Mouse (Mus musculus): ENCODE data around the gene Pip4k2c.

Pip4k2c gene

GRCm38 (mm10) chr10:127211414-127211854 lies at the start of gene Pip4k2c:
TSS of gene Pip4k2c (minus strand) at chr10:127211585.
- peak; percentile 92 to 93 for DNase-seq (ENCODE audit: low spot score in 2 of 2)

- DNase-seq (ENCODE audit: low spot score in 2 of 2): no peak
Measured at GRCm38 (mm10) chr10:127258489-127258888, 47.1 kb upstream of the Pip4k2c start.

- DNase-seq (ENCODE audit: low spot score in 2 of 2): no peak
Measured at GRCm38 (mm10) chr10:127257790-127258189, 46.4 kb upstream of the Pip4k2c start.

GRCm38 (mm10) chr10:127255625-127256345 lies 44.4 kb upstream of the Pip4k2c start:
- no peak for DNase-seq (ENCODE audit: low spot score in 2 of 2)

GRCm38 (mm10) chr10:127250810-127251209 lies 39.4 kb upstream of the Pip4k2c start:
- no peak for DNase-seq (ENCODE audit: low spot score in 2 of 2)

- no peak for DNase-seq (ENCODE audit: low spot score in 2 of 2)
Measured at GRCm38 (mm10) chr10:127238241-127238824, 26.9 kb upstream of the Pip4k2c start.

- DNase-seq (ENCODE audit: low spot score in 2 of 2): no peak
Measured at GRCm38 (mm10) chr10:127236541-127236940, 25.2 kb upstream of the Pip4k2c start.

GRCm38 (mm10) chr10:127233141-127233540 lies 21.8 kb upstream of the Pip4k2c start:
- DNase-seq (ENCODE audit: low spot score in 2 of 2): no peak

GRCm38 (mm10) chr10:127231741-127232140 lies 20.4 kb upstream of the Pip4k2c start:
- no peak for DNase-seq (ENCODE audit: low spot score in 2 of 2)

- no peak for DNase-seq (ENCODE audit: low spot score in 2 of 2)
Measured at GRCm38 (mm10) chr10:127230693-127231092, 19.3 kb upstream of the Pip4k2c start.

GRCm38 (mm10) chr10:127228897-127229296 lies 17.5 kb upstream of the Pip4k2c start:
- DNase-seq (ENCODE audit: low spot score in 2 of 2): peak; percentile 42 to 73

- DNase-seq (ENCODE audit: low spot score in 2 of 2): no peak
Measured at GRCm38 (mm10) chr10:127227163-127227562, 15.8 kb upstream of the Pip4k2c start.

GRCm38 (mm10) chr10:127226318-127226895 lies 15.0 kb upstream of the Pip4k2c start:
- DNase-seq (ENCODE audit: low spot score in 2 of 2): no peak

- DNase-seq (ENCODE audit: low spot score in 2 of 2): peak; percentile 53 to 59
Measured at GRCm38 (mm10) chr10:127225732-127226131, 14.3 kb upstream of the Pip4k2c start.

GRCm38 (mm10) chr10:127225213-127225612 lies 13.8 kb upstream of the Pip4k2c start:
- no peak for DNase-seq (ENCODE audit: low spot score in 2 of 2)

GRCm38 (mm10) chr10:127218339-127218738 lies 7.0 kb upstream of the Pip4k2c start:
- DNase-seq (ENCODE audit: low spot score in 2 of 2): no peak

- no peak for DNase-seq (ENCODE audit: low spot score in 2 of 2)
Measured at GRCm38 (mm10) chr10:127217177-127217576, 5.8 kb upstream of the Pip4k2c start.

GRCm38 (mm10) chr10:127216456-127216855 lies 5.1 kb upstream of the Pip4k2c start:
- no peak for DNase-seq (ENCODE audit: low spot score in 2 of 2)

GRCm38 (mm10) chr10:127214422-127214803 lies 3.0 kb upstream of the Pip4k2c start:
- DNase-seq (ENCODE audit: low spot score in 2 of 2): no peak

- DNase-seq (ENCODE audit: low spot score in 2 of 2): no peak
Measured at GRCm38 (mm10) chr10:127213704-127214421, 2.5 kb upstream of the Pip4k2c start.

- DNase-seq (ENCODE audit: low spot score in 2 of 2): no peak
Measured at GRCm38 (mm10) chr10:127213272-127213671, 1.9 kb upstream of the Pip4k2c start.

- DNase-seq (ENCODE audit: low spot score in 2 of 2): peak in 1 of 2 experiments; percentile 32
Measured at GRCm38 (mm10) chr10:127210961-127211405, 402 bp downstream of the Pip4k2c start.
